Mouse (Mus musculus): ENCODE results near the gene Serf2.

Serf2 gene

GRCm38 (mm10) chr2:121507173-121507950 lies 58.4 kb downstream of the Serf2 start:
- peak; percentile 49 for DNase-seq

Data from heart, adult 11 months (tissue).